Mouse (Mus musculus) liver, embryonic 16.5 days (tissue): ENCODE data around the gene Pnmal1. TPM values are rescaled to one million over a fixed set of nuclear protein-coding genes. Genes with fewer than 3 reads are reported as not detected.

Experiments
- ATAC-seq: fragments of 200-750 bp; cut with Nextera tagmentation; 2 replicates; pipeline ENCODE4 v1.8.0; 2017; ENCODE audit warnings: low read depth, mild to moderate bottlenecking, moderate number of reproducible peaks, moderate library complexity
- H3K27ac ChIP-seq: fragments of 300-500 bp; sonication (generic); 2 replicates; pipeline ENCODE4 v1.5.1; 2014; ENCODE audit warnings: mild to moderate bottlenecking, low read length
- H3K27me3 ChIP-seq: fragments of 300-500 bp; sonication (generic); 2 replicates; pipeline ENCODE4 v1.6.1; 2014; ENCODE audit warnings: low read depth, low read length, mixed read lengths; ENCODE audit not compliant: control insufficient read depth, insufficient read depth
- H3K36me3 ChIP-seq: fragments of 300-500 bp; sonication (generic); 2 replicates; pipeline ENCODE4 v1.6.1; 2014; ENCODE audit warnings: mild to moderate bottlenecking; ENCODE audit not compliant: control insufficient read depth, insufficient read depth
- H3K4me1 ChIP-seq: fragments of 300-500 bp; sonication (generic); 2 replicates; pipeline ENCODE4 v1.6.1; 2014; ENCODE audit warnings: low read depth, low read length, mixed read lengths; ENCODE audit not compliant: control insufficient read depth
- H3K4me2 ChIP-seq: fragments of 300-500 bp; sonication (generic); 2 replicates; pipeline ENCODE4 v1.6.1; 2014; ENCODE audit warnings: low read depth, low read length, mixed read lengths
- H3K4me3 ChIP-seq: fragments of 300-500 bp; sonication (generic); 2 replicates; pipeline ENCODE4 v1.5.1; 2014; ENCODE audit warnings: low read depth, mild to moderate bottlenecking, low read length
- H3K9ac ChIP-seq: fragments of 300-500 bp; sonication (generic); 2 replicates; pipeline ENCODE4 v1.6.1; 2014; ENCODE audit warnings: low read depth, low read length
- H3K9me3 ChIP-seq: fragments of 300-500 bp; sonication (generic); replicated peaks from 2 replicates; pipeline ENCODE4 v1.6.1; 2016; ENCODE audit warnings: low read length; ENCODE audit not compliant: control insufficient read depth
- WGBS: fragments of 180-500 bp; shearing (Covaris S2); extraction: QIAGEN DNeasy Blood & Tissue Kit; methylation state at CpG from one replicate; pipeline ENCODE4 v1.1.7; 2014; ENCODE audit not compliant: insufficient replicate concordance; 5-methylcytosine and 5-hydroxymethylcytosine counted together
- polyA plus RNA-seq: library from polyadenylated mRNA; unstranded; fragments of >200 nt; fragmentation: Nextera tagmentation; extraction: Ambion mirVana; gene quantifications from 2 replicates; pipeline ENCODE4 v1.2.1, GENCODE M21; 2015

Pnmal1 gene
- polyA plus RNA-seq, 1 experiment from 2014 or later: 0.05 TPM

DNA sequence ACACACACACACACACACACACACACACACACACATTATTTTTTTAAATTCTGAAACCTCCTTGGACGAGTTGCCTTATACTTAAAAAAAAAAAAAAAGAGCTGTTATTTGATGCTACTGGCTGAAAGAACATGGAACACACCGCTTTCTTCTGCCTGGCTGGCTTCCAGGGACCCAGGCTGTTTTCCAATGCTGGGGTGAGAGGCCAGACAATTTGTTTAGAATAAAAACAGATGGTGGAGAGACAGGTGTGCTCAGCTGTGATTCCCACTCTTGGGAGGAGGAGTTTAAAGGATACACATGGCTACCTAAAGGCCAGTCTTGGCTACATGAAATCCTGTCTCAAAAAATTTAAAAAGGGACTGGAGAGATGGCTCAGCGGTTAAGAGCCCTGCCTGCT lies 28.9 kb downstream of the Pnmal1 start:
- Histone ChIP-seq H3K27ac (no peak overlapping the region), H3K4me3 (no peak overlapping the region), H3K27me3 (no peaks in the 10 kb centered on the region), H3K4me1 (peaks cover 11% of the 10 kb centered on the region), H3K9me3 (no peaks in the 10 kb centered on the region), H3K9ac (no peak overlapping the region), H3K36me3 (no peaks in the 10 kb centered on the region), H3K4me2 (no peak overlapping the region)
- 58% methylated on average over 3 of the region's 3 CpGs for WGBS
- no peak for ATAC-seq

DNA sequence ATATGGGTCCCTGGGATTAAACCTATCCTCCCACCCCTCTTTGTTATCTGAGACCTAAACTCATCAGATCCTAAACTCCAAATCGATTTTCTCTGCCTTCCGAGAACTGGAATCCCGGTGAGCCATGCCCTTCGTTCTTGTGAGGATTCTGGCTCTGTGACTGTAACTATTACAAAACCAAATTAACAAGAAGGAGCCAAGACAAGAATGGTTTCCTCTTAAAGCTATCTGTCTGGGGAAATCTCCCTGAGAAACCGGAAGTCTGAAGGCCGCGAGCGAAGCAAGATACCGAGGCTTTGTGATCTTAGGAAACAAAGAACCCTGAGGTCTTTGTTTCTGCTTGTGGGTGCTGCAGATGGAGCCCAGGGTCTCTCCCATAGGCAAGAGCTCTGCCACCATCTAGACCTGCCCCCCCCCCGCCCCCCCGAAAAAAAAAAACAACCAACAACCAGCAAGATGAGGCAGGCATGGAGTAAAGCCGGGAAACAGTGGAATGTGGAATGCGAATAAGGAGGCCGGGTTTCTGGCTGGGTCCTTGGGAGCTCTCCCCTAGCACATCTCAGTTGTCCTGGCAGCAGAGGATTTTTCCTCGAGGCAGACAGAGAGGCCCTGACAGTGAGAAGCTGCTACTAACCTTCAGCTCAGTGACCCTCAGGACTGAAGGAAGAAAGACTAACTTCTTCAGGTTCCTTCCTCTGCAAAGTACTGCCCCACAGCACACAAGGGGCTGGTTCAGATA lies 30.7 kb downstream of the Pnmal1 start:
- peaks cover 21% of the 10 kb centered on the region for H3K4me1 ChIP-seq
- no peak for ATAC-seq

DNA sequence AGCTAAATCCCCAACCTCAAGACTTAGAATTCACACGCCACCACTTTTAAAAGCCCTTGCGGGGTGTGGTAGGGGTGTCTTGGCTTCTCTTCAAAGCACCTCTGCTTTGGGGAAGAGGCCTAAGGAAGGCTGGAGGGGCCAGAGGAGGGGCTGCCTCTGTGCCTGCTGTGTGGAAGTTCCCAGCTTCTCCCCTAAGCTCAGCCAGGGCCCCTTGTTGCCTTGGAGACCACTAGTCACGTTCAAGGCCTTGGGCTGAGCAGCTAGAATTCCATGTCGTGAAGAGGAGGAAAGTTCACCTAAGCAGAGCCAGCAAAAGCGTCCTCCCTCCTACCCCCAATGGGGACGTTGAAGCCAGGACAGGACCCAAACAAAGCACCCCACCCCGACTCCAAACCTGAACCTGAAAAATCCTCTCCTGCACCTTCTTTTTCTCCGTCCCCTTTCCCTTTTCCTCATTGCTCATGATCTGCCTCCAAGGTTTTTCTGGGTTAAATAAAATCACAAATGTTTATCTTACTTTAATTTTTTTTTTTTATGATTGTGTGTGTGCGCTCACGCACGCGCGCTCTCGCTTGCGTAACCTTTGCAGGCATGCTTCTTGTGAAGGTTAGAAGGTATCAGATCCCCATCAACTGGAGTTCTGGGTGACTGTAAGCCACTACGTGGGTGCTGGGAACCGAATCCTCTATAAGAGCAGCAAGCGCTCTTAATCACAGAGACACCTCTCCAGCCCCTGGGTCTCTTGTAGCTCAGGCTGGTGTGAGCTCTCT lies 32.4 kb downstream of the Pnmal1 start:
- Histone ChIP-seq H3K27me3 (peaks cover 7% of the 10 kb centered on the region), H3K4me1 (peaks cover 25% of the 10 kb centered on the region), H3K4me3 (no peak overlapping the region), H3K9ac (no peak overlapping the region; the same call in 1 of the 2 replicates), H3K9me3 (no peaks in the 10 kb centered on the region), H3K4me2 (no peak overlapping the region), H3K27ac (no peak overlapping the region; the same call in 1 of the 2 replicates), H3K36me3 (no peaks in the 10 kb centered on the region)
- no peak for ATAC-seq
- 47% methylated on average over 18 of the region's 18 CpGs for WGBS

More for the DNA sequence above, 30.7 kb downstream of the Pnmal1 start:
- WGBS: 21% methylated on average over 15 of the region's 15 CpGs
- no peaks in the 10 kb centered on the region for H3K36me3 ChIP-seq
- no peak overlapping the region for H3K4me3 ChIP-seq
- peaks cover 7% of the 10 kb centered on the region for H3K27me3 ChIP-seq
- H3K9me3 ChIP-seq: no peaks in the 10 kb centered on the region
- 0 out of 2 replicates have a peak overlapping the region, but pooled peaks have one; percentile 15 for H3K27ac ChIP-seq
- no peak overlapping the region for H3K9ac ChIP-seq
- no peak overlapping the region for H3K4me2 ChIP-seq

DNA sequence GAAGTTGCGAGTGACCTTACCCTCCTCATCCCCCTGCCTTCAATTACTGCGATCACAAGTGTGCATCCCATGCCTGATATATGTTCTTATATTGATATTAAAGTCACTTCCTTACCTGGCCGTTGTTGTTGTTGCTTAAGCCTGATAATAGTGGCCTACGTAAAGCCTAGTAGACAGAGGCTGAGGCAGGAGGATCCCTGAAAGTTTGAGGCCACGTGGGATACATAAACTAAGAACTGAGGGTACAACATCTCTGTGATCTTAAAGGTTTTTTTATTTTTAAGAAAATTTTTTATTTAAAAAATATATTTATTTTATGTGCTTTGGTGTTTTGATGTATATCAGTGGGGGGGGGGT lies 33.0 kb downstream of the Pnmal1 start, which contains the start of gene Ccdc8:
Gene Ccdc8 (plus strand): TSS at position 258 of the 357 bp plus-strand sequence.
- peak within 1 kb of the TSS; percentile 53 for H3K4me2 ChIP-seq
- H3K27me3 ChIP-seq: peaks cover 7% of the 10 kb centered on the region
- WGBS: 80% methylated on average over 5 of the region's 5 CpGs
- H3K27ac ChIP-seq: no peak within 1 kb of the TSS; the same call in 1 of the 2 replicates
- no peak within 1 kb of the TSS; the same call in 1 of the 2 replicates for H3K9ac ChIP-seq
- no peaks in the 10 kb centered on the region for H3K36me3 ChIP-seq
- H3K9me3 ChIP-seq: no peaks in the 10 kb centered on the region
- H3K4me1 ChIP-seq: peaks cover 25% of the 10 kb centered on the region
- H3K4me3 ChIP-seq: peak within 1 kb of the TSS; percentile 55
- ATAC-seq: no peak

DNA sequence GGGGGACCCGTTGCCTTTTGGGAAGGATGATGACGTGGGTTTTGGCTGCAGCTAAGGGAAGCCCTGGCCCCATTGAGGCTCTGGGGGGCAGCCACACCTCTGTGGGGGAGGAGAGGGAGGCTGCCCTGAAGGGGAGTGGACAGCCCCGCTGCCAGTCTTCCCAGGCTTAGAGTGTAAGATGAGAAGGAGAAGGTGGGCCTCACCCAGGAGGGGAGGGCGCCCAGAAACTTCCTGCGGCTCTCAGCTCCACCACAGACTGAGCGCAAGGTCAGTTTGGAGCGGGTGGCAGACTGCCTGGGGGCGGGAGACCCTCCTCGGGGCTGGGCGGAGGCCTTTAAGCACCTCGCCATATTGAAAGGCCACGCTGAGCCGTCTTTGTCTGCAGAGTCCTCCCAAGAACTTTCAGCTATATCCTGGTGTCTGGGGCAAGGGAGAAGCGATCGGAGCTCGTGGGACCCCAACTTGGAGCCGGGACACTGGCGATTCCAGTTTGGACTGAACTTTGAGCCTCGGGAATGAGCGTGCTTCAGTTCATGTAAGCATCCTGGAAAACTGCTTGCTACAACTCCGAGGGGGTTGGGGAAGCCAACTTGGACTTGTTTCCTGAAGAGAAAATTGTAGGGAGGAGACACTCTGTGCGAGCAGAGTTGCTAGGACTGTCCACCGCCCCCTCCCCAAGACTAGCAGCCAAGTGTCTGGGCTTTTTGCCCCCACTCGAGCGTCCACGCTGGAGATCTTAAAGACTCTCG lies 34.3 kb downstream of the Pnmal1 start:
- H3K27ac ChIP-seq: peak overlapping the region; percentile 16
- peak; percentile 90 for ATAC-seq
- H3K27me3 ChIP-seq: peaks cover 7% of the 10 kb centered on the region
- 2% methylated on average over 26 of the region's 27 CpGs for WGBS
- H3K4me2 ChIP-seq: peak overlapping the region; percentile 53
- peaks cover 27% of the 10 kb centered on the region for H3K4me1 ChIP-seq
- H3K36me3 ChIP-seq: no peaks in the 10 kb centered on the region
- peak overlapping the region; percentile 55 for H3K4me3 ChIP-seq
- peak overlapping the region; percentile 49 for H3K9ac ChIP-seq
- H3K9me3 ChIP-seq: no peaks in the 10 kb centered on the region

DNA sequence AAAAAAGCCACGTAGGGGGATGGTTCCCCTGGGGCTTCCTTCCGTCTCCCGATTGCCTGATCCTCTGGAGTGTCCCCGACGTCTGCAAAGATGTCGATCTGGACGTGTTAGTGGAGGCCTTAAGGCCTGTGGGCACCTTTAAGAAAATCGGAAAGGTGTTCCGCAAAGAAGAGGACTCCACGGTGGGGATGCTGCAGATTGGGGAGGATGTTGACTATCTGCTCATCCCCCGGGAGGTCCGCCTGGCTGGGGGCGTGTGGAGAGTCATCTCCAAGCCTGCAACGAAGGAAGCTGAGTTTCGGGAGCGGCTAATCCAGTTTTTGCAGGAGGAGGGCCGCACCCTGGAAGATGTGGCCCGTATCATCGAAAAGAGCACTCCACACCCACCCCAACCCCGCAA lies 34.9 kb downstream of the Pnmal1 start:
- Histone ChIP-seq H3K9me3 (no peaks in the 10 kb centered on the region), H3K4me1 (peaks cover 32% of the 10 kb centered on the region), H3K9ac (peak overlapping the region; percentile 49), H3K4me3 (peak overlapping the region; percentile 55), H3K27ac (no peak overlapping the region), H3K4me2 (peak overlapping the region; percentile 53), H3K27me3 (peaks cover 7% of the 10 kb centered on the region), H3K36me3 (no peaks in the 10 kb centered on the region)
- 6% methylated on average over 20 of the region's 20 CpGs for WGBS
- no peak for ATAC-seq

DNA sequence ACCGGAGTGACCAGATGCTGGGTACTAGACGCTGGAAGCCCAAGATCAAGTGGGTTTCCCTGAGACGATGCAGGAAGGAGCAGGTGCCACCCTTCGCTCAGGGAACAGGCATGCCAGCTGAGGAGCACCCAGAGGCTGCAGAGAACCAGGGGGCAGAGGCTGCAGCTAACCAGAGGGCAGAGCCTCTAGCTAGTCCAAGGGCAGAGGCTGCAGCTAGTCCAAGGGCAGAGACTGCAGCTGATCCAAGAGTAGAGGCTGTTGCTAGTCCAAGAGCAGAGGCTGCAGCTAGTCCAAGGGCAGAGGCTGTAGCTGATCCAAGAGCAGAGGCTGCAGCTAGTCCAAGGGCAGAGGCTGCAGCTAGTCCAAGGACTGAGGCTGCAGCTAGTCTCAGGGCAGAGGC lies 35.9 kb downstream of the Pnmal1 start:
- H3K9ac ChIP-seq: peak overlapping the region; percentile 26; the same call in 1 of the 2 replicates
- no peak for ATAC-seq
- no peak overlapping the region for H3K27ac ChIP-seq
- peak overlapping the region; percentile 53; the same call in 1 of the 2 replicates for H3K4me2 ChIP-seq
- H3K36me3 ChIP-seq: no peaks in the 10 kb centered on the region
- peaks cover 7% of the 10 kb centered on the region for H3K27me3 ChIP-seq
- peak overlapping the region; percentile 55 for H3K4me3 ChIP-seq
- 73% methylated on average over 4 of the region's 4 CpGs for WGBS
- H3K9me3 ChIP-seq: no peaks in the 10 kb centered on the region
- H3K4me1 ChIP-seq: peaks cover 34% of the 10 kb centered on the region

DNA sequence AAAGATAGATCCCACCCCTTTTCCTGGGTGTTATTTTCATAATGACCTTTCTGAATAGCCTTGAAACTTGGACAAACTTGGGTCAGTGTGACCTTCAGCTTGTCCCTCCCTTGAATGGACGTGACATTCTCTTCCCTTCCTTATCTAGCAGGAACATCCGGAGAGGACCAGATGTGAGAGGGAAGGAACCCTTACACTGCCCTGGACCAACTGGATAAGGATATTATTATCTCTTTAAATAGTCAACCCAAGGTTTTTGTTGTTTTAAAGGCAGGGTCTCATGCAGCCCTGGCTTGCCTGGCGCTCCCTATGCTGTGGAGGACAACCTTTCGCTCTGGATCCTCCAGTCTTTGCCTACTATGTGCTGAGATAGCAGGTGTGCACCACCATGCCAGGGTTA lies 39.8 kb downstream of the Pnmal1 start:
- ATAC-seq: peak; percentile 63
- no peaks in the 10 kb centered on the region for H3K9me3 ChIP-seq
- H3K27ac ChIP-seq: peak overlapping the region; percentile 52; the same call in 1 of the 2 replicates
- no peak overlapping the region for H3K9ac ChIP-seq
- peaks cover 23% of the 10 kb centered on the region for H3K4me1 ChIP-seq
- H3K4me3 ChIP-seq: no peak overlapping the region; the same call in 1 of the 2 replicates
- no peaks in the 10 kb centered on the region for H3K36me3 ChIP-seq
- peaks cover 5% of the 10 kb centered on the region for H3K27me3 ChIP-seq
- 30% methylated on average over 4 of the region's 4 CpGs for WGBS
- H3K4me2 ChIP-seq: peak overlapping the region; percentile 36
